Mouse (Mus musculus): ENCODE measurements at regions not wholly inside any gene's neighbourhood (a gene's known extent, or its start where the extent isn't known, plus 50 kb on each side); places are given as distances from the start of the nearest gene placed in this dataset.

DNA sequence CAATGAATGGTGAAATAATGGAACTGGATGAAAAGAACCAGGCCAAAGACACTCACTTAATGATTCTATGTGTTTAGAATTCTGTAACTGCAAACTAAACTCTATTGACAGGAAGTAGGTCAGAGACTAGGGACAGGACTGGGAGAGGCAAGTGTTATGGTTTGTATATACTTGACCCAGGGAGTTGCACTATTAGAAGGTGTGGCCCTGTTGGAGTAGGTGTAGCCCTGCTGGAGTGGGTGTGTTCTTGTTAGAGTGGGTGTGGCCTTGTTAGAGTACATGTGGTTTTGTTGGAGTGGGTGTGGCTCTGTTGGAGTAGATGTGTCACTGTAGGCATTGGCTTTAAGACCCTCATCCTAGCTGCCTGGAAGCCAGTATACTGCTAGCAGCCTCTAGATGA, 93.0 kb upstream of the Npas2 start:
- DNase-seq (ENCODE audit: low spot score in 2 of 2), result no peak

GRCm38 (mm10) chr1:39102126-39102905, 91.2 kb upstream of the Npas2 start:
- no peak for DNase-seq (ENCODE audit: low spot score in 2 of 2)

GRCm38 (mm10) chr1:39102989-39103910, 90.3 kb upstream of the Npas2 start:
- DNase-seq (ENCODE audit: low spot score in 2 of 2), result no peak

- peak; percentile 46 to 63 for DNase-seq (ENCODE audit: low spot score in 2 of 2)
Measured at GRCm38 (mm10) chr1:39105546-39106371, 87.8 kb upstream of the Npas2 start.

DNA sequence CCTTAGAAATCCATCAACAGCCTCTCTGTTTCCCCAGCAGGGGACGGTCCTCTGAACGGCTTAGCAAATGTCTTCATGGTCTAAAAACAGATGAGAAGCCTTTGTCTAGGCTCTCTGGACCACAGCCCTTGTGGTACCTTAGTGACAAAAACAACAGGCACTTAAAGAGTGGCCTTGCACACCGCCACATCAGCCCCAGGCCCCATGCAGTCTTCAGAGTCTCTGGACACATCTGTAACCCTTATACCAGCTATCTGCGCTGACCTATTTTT, 87.2 kb upstream of the Npas2 start:
- no peak for DNase-seq (ENCODE audit: low spot score in 2 of 2)

- no peak for DNase-seq (ENCODE audit: low spot score in 2 of 2)
Measured at GRCm38 (mm10) chr1:39106650-39107049, 86.9 kb upstream of the Npas2 start.

DNA sequence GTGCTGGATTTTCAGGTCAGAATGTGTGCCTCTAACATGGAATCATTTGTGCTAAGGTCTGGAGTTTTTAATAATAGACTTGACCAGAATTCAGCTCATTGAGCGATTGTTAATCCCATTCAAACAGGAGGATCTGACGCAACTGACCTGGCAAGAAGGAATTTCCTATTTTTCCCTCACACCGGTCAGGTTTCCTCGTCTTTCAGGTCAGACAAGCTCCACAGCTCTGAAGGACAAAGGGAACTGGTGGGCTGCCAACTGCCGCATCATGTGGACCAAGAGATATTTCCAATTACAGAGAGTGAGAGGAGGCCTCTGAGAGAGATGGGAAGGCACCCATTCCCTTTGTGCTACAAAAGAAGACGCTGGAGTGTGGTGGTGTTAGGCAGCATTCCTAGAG, 77.2 kb upstream of the Npas2 start:
- DNase-seq (ENCODE audit: low spot score in 2 of 2), result no peak

DNA sequence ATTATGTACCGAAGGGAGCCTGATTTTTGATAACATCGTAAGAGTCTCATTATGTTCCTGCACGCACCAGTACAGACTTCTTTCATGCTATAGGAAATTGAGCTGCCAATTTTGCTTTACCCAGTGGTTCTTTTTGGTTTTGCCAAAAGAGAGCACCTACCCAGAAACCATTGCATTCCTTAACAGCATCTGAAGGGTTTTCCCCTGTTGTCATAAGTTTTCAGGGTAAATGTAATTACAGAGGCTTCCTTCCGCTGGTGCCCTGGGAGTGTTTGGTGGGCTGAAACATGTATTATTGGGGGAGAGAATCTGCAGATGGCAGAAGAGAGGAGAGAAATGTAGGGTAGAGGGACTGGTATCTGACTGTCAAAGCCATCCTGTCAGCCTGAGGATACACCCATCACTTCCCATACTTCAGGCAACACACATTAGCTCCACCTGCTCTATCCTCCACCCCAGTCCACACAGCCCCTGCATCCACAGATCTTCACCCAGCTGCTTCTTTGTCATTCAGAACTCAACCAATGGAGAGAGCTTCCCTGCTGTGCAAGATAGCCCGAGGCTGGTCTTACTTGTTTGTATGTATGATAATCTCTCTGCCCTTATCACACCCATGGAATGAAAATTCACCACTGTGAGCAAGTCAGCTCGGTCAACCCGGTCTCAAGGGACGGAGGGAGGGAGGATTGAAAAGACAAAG, 71.1 kb upstream of the Npas2 start:
- DNase-seq (ENCODE audit: low spot score in 2 of 2), result no peak

GRCm38 (mm10) chr1:39123081-39123812, 70.3 kb upstream of the Npas2 start:
- no peak for DNase-seq (ENCODE audit: low spot score in 2 of 2)

GRCm38 (mm10) chr1:39123813-39124146, 69.8 kb upstream of the Npas2 start:
- DNase-seq (ENCODE audit: low spot score in 2 of 2), result no peak

DNA sequence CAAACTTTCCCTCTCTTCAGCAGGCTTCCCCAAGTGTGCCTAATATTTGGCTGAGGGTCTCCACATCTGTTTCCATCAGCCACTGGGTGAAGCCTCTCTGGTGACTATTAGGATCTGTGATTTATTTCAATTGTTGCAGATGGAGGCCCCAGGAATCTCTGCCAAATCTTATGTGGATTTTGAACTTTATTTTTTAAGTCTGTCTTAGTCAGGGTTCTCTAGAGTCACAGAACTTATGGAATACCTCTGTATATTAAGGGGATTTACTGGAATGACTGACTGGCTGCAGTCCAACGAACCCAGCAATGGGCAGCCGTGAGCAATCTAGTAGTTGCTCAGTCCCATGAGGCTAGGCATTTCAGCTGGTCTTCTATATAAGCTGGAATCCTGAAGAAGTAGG, 59.0 kb upstream of the Npas2 start:
- no peak for DNase-seq (ENCODE audit: low spot score in 2 of 2)

- no peak for DNase-seq (ENCODE audit: low spot score in 2 of 2)
Measured at GRCm38 (mm10) chr1:39143054-39143453, 50.5 kb upstream of the Npas2 start.

DNA sequence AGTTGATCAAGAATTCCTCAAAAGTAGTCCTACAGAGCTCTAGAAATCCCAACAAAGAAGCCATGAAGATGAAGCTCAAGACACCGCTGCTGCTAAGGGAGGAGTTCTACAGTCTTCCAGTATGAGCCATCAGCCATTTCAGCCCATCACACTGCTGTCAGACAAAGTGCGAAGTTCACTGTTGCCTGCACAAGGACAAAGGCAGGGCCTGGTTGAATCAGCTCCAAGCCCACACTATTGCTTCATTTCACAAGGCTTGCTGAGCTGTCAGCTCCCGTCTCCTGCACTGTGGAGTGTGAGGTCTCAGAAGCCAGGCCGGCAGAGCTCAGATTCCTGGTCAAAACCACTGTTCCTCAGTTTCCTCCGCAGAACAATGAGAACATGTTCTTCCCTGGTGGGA, 49.9 kb upstream of the Npas2 start:
- no peak for DNase-seq (ENCODE audit: low spot score in 2 of 2)

Measured in urinary bladder, postnatal 36 days (tissue).